Mouse (Mus musculus) heart, embryonic 13.5 days (tissue): ENCODE data around the gene Atp2b1. TPM values are rescaled to one million over a fixed set of nuclear protein-coding genes. Genes with fewer than 3 reads are reported as not detected.

ENCODE experiments used
- ATAC-seq: fragments of 200-750 bp; cut with Nextera tagmentation; 2 replicates; pipeline ENCODE4 v1.8.0; 2017; ENCODE audit warnings: moderate TSS enrichment; ENCODE audit not compliant: insufficient number of reproducible peaks, low FRiP score, low TSS enrichment; ENCODE audit errors: extremely low read depth
- H3K27ac ChIP-seq: fragments of 300-500 bp; sonication (generic); replicated peaks from 2 replicates; pipeline ENCODE4 v1.5.1; 2015; ENCODE audit warnings: moderate library complexity, mild to moderate bottlenecking, inconsistent platforms
- H3K27me3 ChIP-seq: fragments of 300-500 bp; sonication (generic); replicated peaks from 2 replicates; pipeline ENCODE4 v1.6.1; 2015; ENCODE audit warnings: mild to moderate bottlenecking, inconsistent platforms
- H3K36me3 ChIP-seq: fragments of 300-500 bp; sonication (generic); 2 replicates; pipeline ENCODE4 v1.6.1; 2015; ENCODE audit warnings: mild to moderate bottlenecking, inconsistent platforms
- H3K4me1 ChIP-seq: fragments of 300-500 bp; sonication (generic); 2 replicates; pipeline ENCODE4 v1.6.1; 2015; ENCODE audit warnings: inconsistent platforms
- H3K4me2 ChIP-seq: fragments of 300-500 bp; sonication (generic); 2 replicates; pipeline ENCODE4 v1.6.1; 2015; ENCODE audit warnings: inconsistent platforms, mild to moderate bottlenecking, moderate library complexity
- H3K4me3 ChIP-seq: fragments of 300-500 bp; sonication (generic); 2 replicates; pipeline ENCODE4 v1.5.1; 2015; ENCODE audit warnings: moderate library complexity, mild to moderate bottlenecking, inconsistent platforms
- H3K9ac ChIP-seq: fragments of 300-500 bp; sonication (generic); 2 replicates; pipeline ENCODE4 v1.6.1; 2015; ENCODE audit warnings: inconsistent platforms, mild to moderate bottlenecking, moderate library complexity
- H3K9me3 ChIP-seq: fragments of 300-500 bp; sonication (generic); 2 replicates; pipeline ENCODE4 v1.6.1; 2016; ENCODE audit warnings: inconsistent platforms
- WGBS: fragments of 180-500 bp; shearing (Covaris S2); methylation state at CpG from one replicate; pipeline ENCODE4 v1.1.7; 2015; ENCODE audit warnings: mixed read lengths; 5-methylcytosine and 5-hydroxymethylcytosine counted together
- polyA plus RNA-seq: library from polyadenylated mRNA; unstranded; fragments of >200 nt; fragmentation: Nextera tagmentation; extraction: Ambion mirVana; gene quantifications from 2 replicates; pipeline ENCODE4 v1.2.1, GENCODE M21; 2015

Gene Atp2b1
- 82.8 and 91.1 TPM in 2 replicates for polyA plus RNA-seq

DNA sequence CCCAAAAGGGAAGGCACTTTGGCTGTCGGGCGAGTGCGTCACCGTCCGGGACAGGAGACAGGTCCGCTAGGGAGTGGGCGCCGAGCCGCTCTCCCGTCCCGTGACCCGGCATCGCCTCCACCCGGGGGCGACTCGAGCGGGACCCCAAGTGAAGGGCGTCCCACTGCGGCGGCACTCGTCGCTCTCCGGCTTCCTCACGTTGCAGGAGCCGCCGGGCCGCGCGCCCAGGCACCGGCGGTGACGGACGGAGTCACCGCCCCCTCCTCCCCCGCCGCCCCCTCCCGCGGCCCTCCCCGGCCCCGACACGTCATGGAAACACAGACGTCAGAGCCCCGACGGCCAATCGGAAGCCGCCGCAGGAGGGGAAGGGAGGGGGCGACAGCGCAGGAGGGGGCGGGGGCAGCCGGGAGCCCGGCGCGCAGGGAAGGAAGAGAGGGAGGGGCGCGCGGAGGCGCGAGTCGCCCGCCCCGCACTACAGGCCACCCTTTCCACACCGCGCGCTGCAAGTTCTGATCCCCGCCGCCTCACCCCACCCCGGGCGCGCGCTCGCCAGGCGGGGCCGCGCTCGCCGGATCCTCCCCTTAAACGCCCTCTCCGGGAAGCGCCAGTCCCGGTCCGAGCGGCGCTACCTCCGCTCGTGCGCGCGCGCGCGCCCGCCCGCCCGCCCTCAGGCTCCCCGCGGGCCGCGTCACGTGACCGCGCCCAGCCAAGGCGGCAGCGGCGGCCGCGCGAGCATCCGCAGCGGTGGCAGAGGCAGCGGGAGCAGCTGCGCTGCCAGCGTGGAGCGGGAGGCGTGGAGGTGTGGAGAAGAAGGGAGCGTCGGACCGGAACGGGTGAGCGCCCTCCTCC lies at the start of gene Atp2b1:
TSS of gene Atp2b1 (plus strand) at position 446 of the 849 bp plus-strand sequence.
- Histone ChIP-seq H3K4me1 (peaks cover 27% of the 10 kb centered on the region), H3K27ac (peak within 1 kb of the TSS; percentile 100), H3K27me3 (no peaks in the 10 kb centered on the region), H3K9ac (peak within 1 kb of the TSS; percentile 99), H3K4me3 (peak within 1 kb of the TSS; percentile 98), H3K36me3 (no peaks in the 10 kb centered on the region), H3K9me3 (no peaks in the 10 kb centered on the region), H3K4me2 (peak within 1 kb of the TSS; percentile 84)
- peak; percentile 93 for ATAC-seq
- WGBS, result under 1% methylated on average over 81 of the region's 120 CpGs

DNA sequence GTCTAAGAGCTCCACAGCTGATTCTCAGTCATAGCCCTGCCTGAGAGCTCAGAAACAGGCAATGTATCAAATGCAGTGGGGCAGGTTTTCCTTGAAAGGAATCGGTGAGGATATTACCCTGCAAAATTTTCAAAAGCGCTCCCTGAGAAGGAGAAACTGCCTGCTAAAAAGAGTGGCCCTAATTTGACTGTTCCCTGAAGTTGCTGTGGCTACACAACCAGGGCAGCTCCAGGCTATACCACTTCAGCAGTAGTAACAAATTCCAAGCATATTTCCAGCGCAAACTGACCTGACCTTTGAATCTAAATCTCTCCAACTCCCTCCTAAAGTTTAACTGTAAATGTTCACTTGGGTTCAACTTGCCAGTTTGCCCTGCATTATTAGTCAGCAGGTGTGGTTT lies 49.4 kb upstream of the Atp2b1 start:
- 60% methylated on average over 3 of the region's 3 CpGs for WGBS
- Histone ChIP-seq H3K4me1 (peaks cover 8% of the 10 kb centered on the region; the same call in 1 of the 2 replicates), H3K27ac (no peak overlapping the region), H3K9me3 (no peaks in the 10 kb centered on the region), H3K4me3 (no peak overlapping the region), H3K9ac (no peak overlapping the region), H3K36me3 (no peaks in the 10 kb centered on the region), H3K27me3 (no peaks in the 10 kb centered on the region), H3K4me2 (no peak overlapping the region)
- no peak for ATAC-seq

DNA sequence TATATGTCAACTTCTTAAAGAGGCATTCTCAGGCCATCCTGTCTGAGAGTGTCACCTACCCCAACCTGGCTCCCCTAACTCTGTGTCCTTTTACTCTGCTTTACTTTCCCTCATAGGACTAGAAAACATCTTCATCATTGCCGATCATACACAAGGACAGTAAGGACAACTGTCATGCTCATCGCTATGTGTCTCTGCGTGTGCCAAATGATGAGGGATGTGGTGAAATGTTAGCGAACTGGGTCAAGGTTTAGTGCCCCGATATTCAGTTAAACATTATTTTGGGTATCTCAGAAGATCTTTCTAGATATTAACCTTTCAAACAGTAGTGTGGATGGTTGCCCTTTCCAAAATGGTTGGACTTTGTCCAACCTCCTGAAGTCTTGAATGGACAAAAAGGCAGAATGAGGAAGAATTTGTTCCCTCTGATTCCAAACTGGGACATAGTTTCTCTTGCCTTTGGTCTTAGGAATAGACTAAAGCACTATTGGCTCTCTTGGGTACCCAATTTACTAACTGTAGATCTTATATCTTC lies 47.3 kb upstream of the Atp2b1 start:
- Histone ChIP-seq H3K27me3 (no peaks in the 10 kb centered on the region), H3K4me3 (no peak overlapping the region), H3K9me3 (no peaks in the 10 kb centered on the region), H3K36me3 (no peaks in the 10 kb centered on the region), H3K4me1 (peaks cover 8% of the 10 kb centered on the region; the same call in 1 of the 2 replicates), H3K4me2 (no peak overlapping the region), H3K9ac (no peak overlapping the region), H3K27ac (no peak overlapping the region)
- ATAC-seq, result no peak
- WGBS, result 91% methylated on average over 5 of the region's 5 CpGs

DNA sequence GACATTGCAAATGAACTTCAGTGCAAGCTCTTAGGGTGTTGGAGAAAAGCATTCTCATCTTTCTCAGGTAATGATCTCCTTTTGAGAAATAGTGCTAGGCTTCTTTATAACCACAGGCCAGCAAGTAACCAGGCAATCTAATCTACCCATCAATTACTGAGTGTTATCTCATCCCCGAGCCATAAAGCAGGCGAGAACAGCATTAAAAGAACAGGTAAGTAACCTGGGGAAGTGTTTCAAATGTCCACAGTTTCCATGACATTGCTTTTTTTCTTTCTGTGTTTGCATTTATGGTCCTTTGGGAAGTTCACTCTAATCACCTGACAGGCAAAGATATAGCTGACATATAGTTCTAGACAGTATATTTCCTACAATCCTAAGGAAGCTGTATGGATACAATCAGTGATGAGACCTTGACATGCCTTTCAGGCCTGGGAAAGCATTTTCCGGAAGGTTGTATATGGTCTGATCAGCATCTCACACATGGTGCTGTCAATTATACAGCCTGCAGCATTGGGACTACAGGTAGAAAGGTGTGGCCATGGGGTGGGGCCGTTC lies 45.8 kb upstream of the Atp2b1 start:
- ATAC-seq, result no peak
- Histone ChIP-seq H3K27me3 (no peaks in the 10 kb centered on the region), H3K36me3 (no peaks in the 10 kb centered on the region), H3K27ac (no peak overlapping the region), H3K9me3 (no peaks in the 10 kb centered on the region), H3K4me3 (no peak overlapping the region), H3K4me1 (peaks cover 5% of the 10 kb centered on the region; the same call in 1 of the 2 replicates), H3K4me2 (no peak overlapping the region), H3K9ac (no peak overlapping the region)
- WGBS, result 79% methylated on average over 4 of the region's 4 CpGs

DNA sequence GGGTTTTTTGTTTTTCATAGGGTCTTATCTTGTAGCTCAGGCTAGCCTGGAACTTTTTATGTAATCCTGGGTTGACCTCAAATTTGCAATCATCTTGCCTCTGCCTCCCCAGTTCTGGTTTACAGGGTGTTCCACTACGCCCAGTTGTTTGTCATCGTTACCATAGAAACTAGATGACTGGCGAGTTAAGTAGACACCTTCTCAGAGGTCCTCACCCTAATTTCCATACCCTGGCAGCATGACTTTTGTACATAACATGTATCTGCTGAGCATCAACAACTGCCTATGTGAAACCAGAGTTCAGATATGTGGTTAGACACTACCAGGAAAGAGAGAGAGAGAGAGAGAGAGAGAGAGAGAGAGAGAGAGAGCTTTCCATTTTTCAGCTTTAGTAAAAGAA lies 36.4 kb upstream of the Atp2b1 start:
- Histone ChIP-seq H3K9me3 (no peaks in the 10 kb centered on the region), H3K36me3 (no peaks in the 10 kb centered on the region), H3K4me1 (no peaks in the 10 kb centered on the region), H3K9ac (no peak overlapping the region), H3K27me3 (no peaks in the 10 kb centered on the region), H3K4me2 (no peak overlapping the region), H3K4me3 (no peak overlapping the region), H3K27ac (no peak overlapping the region)
- WGBS, result 69% methylated on average over 3 of the region's 3 CpGs
- no peak for ATAC-seq

DNA sequence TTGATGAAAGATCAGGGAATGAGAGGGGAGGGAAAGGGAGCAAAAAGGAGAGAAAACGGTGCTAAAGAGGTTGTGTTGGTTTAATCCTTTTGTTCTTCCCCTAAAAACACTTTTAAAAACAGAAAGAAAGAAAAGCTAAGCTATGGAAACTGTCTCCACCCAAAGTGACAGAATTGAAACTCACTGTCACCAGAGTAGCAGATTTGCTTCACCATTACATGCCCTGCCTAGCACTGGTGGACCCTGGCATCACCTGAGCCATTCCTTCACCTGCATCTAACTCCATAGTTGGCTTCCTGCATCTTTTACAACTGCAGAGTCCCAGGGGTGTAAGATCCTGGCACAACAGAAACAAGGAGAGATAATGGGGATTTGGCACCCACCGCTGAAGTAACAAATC lies 35.6 kb upstream of the Atp2b1 start:
- H3K4me3 ChIP-seq, result no peak overlapping the region
- no peaks in the 10 kb centered on the region for H3K4me1 ChIP-seq
- H3K27me3 ChIP-seq, result no peaks in the 10 kb centered on the region
- H3K9me3 ChIP-seq, result no peaks in the 10 kb centered on the region
- WGBS, result 61% methylated on average over 2 of the region's 2 CpGs
- H3K36me3 ChIP-seq, result no peaks in the 10 kb centered on the region
- no peak overlapping the region for H3K27ac ChIP-seq
- no peak for ATAC-seq
- H3K4me2 ChIP-seq, result no peak overlapping the region
- no peak overlapping the region for H3K9ac ChIP-seq

DNA sequence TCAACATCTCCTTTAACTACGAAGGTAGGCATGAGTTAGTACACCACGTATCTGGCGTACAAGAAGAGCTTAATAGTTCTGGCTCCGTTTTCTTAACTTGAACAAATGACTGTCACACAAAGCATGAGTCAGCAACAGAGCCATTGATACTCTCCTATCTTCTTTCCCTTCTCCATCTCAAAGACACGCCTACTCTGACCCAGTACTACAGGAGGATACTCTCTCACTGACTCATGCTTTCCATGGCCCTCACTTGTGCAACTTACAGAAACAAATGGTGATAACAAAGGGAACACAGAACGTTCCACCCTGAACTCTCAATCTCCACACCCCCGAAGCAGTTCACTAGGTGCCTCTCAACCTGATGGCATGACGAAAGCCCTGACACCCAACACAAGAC lies 34.1 kb upstream of the Atp2b1 start:
- Histone ChIP-seq H3K4me3 (no peak overlapping the region), H3K9ac (no peak overlapping the region), H3K27ac (peak overlapping the region; percentile 54), H3K36me3 (no peaks in the 10 kb centered on the region), H3K4me2 (no peak overlapping the region), H3K27me3 (no peaks in the 10 kb centered on the region), H3K9me3 (no peaks in the 10 kb centered on the region), H3K4me1 (no peaks in the 10 kb centered on the region)
- ATAC-seq, result peak; percentile 85
- 60% methylated on average over 8 of the region's 8 CpGs for WGBS

DNA sequence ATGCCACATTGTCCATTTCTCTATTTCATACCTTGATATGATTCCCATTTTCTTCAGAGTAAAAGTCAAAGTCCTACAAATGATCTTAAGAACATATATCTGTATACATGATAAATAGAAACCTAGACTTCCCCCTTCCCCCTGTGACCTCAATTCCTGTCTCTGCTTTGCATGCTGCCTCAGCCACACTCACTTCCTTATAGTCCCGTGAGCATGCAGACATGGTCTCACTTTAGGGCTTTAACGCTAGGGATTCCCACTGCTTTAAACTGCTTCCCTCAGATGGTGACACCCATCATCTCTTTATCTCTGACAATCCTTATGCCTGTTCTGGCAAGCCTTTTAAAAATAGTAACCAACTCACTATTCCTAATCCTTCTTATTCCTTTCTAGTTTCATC lies 33.5 kb upstream of the Atp2b1 start:
- no peaks in the 10 kb centered on the region for H3K4me1 ChIP-seq
- H3K36me3 ChIP-seq, result no peaks in the 10 kb centered on the region
- H3K4me2 ChIP-seq, result no peak overlapping the region
- WGBS, result 55% methylated on average over 2 of the region's 2 CpGs
- ATAC-seq, result no peak
- H3K27me3 ChIP-seq, result no peaks in the 10 kb centered on the region
- no peak overlapping the region for H3K9ac ChIP-seq
- no peak overlapping the region for H3K4me3 ChIP-seq
- no peaks in the 10 kb centered on the region for H3K9me3 ChIP-seq
- H3K27ac ChIP-seq, result no peak overlapping the region

DNA sequence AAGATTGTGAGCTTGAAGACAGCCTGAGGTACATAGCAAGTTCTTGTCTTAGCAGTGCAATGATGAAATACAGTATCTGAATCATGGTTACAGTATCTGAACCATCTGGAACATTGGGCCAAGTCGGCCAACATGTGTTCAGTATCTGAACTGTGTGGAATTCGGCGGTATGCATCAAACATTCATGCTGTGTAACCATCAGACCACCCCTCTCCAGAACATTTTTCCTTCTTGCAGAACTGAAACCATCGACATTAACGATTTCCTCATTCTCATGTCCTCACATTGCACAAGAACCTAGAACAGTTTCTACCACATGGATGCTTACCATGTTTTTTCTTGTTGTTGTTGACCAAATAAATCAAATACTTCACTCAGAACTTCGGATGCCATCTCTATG lies 32.7 kb upstream of the Atp2b1 start:
- ATAC-seq, result no peak
- H3K9me3 ChIP-seq, result no peaks in the 10 kb centered on the region
- 86% methylated on average over 6 of the region's 6 CpGs for WGBS

DNA sequence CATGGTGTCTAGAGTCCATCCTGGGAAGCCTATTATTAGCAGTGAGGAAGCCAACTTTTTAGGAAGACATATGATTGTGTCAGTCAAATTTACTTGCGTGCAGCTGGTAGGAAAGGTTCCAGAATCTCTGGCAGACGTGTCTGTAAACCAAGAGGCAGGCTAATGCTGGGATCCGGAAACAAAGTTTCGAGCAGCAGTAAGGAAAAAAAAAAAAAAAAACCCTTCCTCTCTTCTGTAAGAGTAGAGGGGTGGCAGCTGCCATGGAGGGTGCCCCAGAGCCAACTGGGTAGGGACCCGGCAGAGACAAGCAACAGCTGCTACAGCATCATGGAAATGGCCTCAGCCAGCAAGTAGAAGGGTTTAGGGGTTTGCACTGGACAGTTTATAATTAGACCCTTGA lies 31.6 kb upstream of the Atp2b1 start:
- H3K4me1 ChIP-seq, result no peaks in the 10 kb centered on the region
- ATAC-seq, result no peak
- H3K36me3 ChIP-seq, result no peaks in the 10 kb centered on the region
- WGBS, result 72% methylated on average over 5 of the region's 5 CpGs
- no peak overlapping the region for H3K4me2 ChIP-seq
- H3K4me3 ChIP-seq, result no peak overlapping the region
- H3K27ac ChIP-seq, result no peak overlapping the region
- no peak overlapping the region for H3K9ac ChIP-seq
- H3K9me3 ChIP-seq, result no peaks in the 10 kb centered on the region
- no peaks in the 10 kb centered on the region for H3K27me3 ChIP-seq

More for the DNA sequence above, 32.7 kb upstream of the Atp2b1 start:
- H3K27me3 ChIP-seq, result no peaks in the 10 kb centered on the region
- H3K4me3 ChIP-seq, result no peak overlapping the region
- no peak overlapping the region for H3K9ac ChIP-seq
- H3K36me3 ChIP-seq, result no peaks in the 10 kb centered on the region
- H3K4me1 ChIP-seq, result no peaks in the 10 kb centered on the region
- no peak overlapping the region for H3K27ac ChIP-seq
- no peak overlapping the region for H3K4me2 ChIP-seq

DNA sequence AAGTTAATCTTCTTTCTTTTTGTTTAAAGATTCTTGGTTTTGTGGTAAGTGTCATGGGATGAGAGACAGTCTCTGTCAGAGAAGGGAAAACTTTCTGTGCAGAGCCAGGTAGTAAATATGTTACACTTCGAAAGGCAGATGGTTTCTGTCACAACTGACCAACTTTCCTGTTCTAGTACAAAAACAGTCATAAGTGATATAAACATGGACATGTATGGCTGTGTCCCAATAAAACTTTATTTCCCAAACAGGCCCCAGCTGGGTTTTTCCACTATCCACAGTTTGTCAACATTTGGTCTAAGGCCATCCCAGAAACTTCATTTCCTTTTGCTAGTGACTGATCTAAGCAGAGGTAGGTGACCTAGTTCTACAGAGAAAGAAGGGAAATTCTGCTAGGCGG lies 29.8 kb upstream of the Atp2b1 start:
- H3K9ac ChIP-seq, result no peak overlapping the region
- H3K4me2 ChIP-seq, result no peak overlapping the region
- H3K27ac ChIP-seq, result no peak overlapping the region
- H3K4me1 ChIP-seq, result no peaks in the 10 kb centered on the region
- 70% methylated on average over 2 of the region's 2 CpGs for WGBS
- H3K9me3 ChIP-seq, result peaks cover under 1% of the 10 kb centered on the region; the same call in 1 of the 2 replicates
- H3K36me3 ChIP-seq, result no peaks in the 10 kb centered on the region
- H3K4me3 ChIP-seq, result no peak overlapping the region
- no peaks in the 10 kb centered on the region for H3K27me3 ChIP-seq
- ATAC-seq, result no peak
